Mouse (Mus musculus): Measurements from ENCODE around the gene Noa1.

DNA sequence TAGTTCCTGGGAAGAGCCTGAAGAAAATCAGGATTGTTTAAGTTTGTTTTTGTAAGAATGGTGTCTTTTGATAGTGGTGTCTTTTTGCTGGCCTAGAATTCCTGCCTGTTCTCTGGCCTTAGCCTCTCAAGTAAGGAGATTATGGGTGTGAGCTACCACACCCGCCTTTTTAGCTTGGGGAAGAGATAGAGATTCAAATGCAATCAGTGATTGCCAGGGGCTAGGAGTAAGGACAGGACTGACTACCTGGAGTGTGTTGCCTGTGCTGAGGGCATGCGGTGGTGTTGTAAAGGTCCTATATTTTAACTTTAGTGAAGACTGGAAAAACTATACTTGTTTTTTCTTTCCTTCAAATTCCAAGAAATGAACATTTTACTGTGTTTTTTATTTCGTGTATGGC is 55.5 kb downstream of the Noa1 start:
- TF ChIP-seq POLR2A (IDR thresholded peaks at IDR 0.05; ENCODE audit: borderline replicate concordance, low read depth, low read length) (no peak), CTCF (IDR thresholded peaks at IDR 0.05; ENCODE audit: low read depth, low read length) (no peak)

All from bone marrow macrophage, adult 2 months (primary cell).